Mouse (Mus musculus): ENCODE measurements around the gene Gsta3. TPM values are rescaled to one million over a fixed set of nuclear protein-coding genes. Genes with fewer than 3 reads are reported as not detected.
"Not testable (repeated sequence)": the region's sequence is repeated elsewhere in the genome, so short reads cannot be mapped to it uniquely, and the experiment has no call there.

The Gsta3 gene
- polyA plus RNA-seq, 1 experiment from 2014 or later = not detected

DNA sequence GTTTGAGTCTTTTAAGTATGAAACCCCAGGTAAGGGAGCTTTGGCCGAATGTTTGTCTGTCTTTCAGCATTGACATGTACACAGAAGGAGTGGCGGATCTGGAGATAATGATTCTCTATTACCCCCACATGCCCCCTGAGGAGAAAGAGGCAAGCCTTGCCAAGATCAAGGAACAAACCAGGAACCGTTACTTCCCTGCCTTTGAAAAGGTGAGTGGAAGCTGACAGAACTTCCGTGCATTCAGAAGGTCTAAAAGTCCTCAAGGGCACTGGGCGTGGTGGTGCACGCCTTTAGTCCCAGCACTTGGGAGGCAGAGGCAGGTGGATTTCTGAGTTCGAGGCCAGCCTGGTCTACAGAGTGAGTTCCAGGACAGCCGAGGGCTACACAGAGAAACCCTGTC lies 19.6 kb downstream of the Gsta3 start:
- not testable (repeated sequence) for H3K9ac ChIP-seq (replicated peaks; ENCODE audit: low read length); H3K36me3 ChIP-seq (replicated peaks; ENCODE audit: control insufficient read depth, insufficient read depth, low read depth, low read length); H3K9me3 ChIP-seq (replicated peaks; ENCODE audit: control insufficient read depth, low read length); H3K4me3 ChIP-seq (ENCODE audit: low read depth, low read length); H3K4me1 ChIP-seq (ENCODE audit: control insufficient read depth, insufficient read depth, low read length); H3K27ac ChIP-seq (replicated peaks; ENCODE audit: low read depth, low read length); H3K27me3 ChIP-seq (ENCODE audit: control insufficient read depth, insufficient read depth, low read length); ATAC-seq (replicated peaks; ENCODE audit: insufficient number of reproducible peaks, low FRiP score, low TSS enrichment, low read depth); H3K4me2 ChIP-seq (ENCODE audit: low read depth, low read length); DNase-seq (ENCODE audit: low spot score)
- WGBS = 81% methylated on average over 8 of the region's 8 CpGs

DNA sequence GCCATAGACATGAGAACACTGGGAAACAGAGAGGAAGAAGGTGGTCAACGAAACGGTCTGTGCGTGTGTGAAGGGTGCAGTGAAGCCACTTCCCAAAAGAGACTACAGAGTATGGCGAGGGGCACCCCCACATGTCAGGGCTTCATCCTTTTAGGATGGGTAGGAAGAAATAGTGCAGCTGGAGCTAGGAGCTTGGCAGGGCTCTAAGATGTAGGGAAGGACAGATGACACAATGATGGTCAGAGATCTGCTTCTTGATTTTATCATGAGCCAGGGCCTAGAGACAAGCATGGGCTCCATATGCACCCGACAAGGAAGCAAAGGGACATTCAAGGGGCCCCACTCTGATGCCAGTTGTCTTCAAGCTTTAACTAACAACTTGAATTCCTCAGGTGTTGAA lies 22.0 kb downstream of the Gsta3 start:
- no peaks in the 10 kb centered on the region for H3K27me3 ChIP-seq (ENCODE audit: control insufficient read depth, insufficient read depth, low read length)
- DNase-seq (ENCODE audit: low spot score) (no peak), ATAC-seq (replicated peaks; ENCODE audit: insufficient number of reproducible peaks, low FRiP score, low TSS enrichment, low read depth) (no peak)
- H3K4me3 ChIP-seq (ENCODE audit: low read depth, low read length) = no peak overlapping the region
- no peaks in the 10 kb centered on the region for H3K36me3 ChIP-seq (replicated peaks; ENCODE audit: control insufficient read depth, insufficient read depth, low read depth, low read length)
- WGBS = 89% methylated on average over 5 of the region's 5 CpGs
- no peak overlapping the region for H3K9ac ChIP-seq (replicated peaks; ENCODE audit: low read length)
- no peak overlapping the region for H3K27ac ChIP-seq (replicated peaks; ENCODE audit: low read depth, low read length)
- H3K4me2 ChIP-seq (ENCODE audit: low read depth, low read length) = no peak overlapping the region
- H3K9me3 ChIP-seq (replicated peaks; ENCODE audit: control insufficient read depth, low read length) = no peaks in the 10 kb centered on the region
- no peaks in the 10 kb centered on the region for H3K4me1 ChIP-seq (ENCODE audit: control insufficient read depth, insufficient read depth, low read length)

GRCm38 (mm10) chr1:21263986-21264385 lies 23.6 kb downstream of the Gsta3 start:
- H3K9ac ChIP-seq (replicated peaks; ENCODE audit: low read length) = no peak overlapping the region
- WGBS = 87% methylated on average over 4 of the region's 4 CpGs

DNA sequence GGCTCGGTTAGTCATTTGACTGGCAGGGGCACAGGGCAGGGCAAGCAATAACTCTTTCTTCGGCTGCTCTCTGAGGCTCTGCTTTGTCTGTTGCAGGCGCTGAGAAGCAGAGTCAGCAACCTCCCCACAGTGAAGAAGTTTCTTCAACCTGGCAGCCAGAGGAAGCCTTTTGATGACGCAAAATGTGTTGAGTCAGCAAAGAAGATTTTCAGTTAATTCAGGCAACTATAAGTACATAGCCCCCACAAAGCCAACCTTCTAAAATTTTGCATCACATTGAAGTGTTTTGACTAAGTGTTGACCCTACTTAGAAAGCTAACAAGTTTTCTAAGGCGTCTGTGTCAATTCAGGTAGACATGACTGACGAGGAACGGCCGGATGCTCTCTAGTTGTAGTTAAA lies 24.4 kb downstream of the Gsta3 start:
- Histone ChIP-seq H3K4me2 (ENCODE audit: low read depth, low read length) (no peak overlapping the region), H3K9ac (replicated peaks; ENCODE audit: low read length) (no peak overlapping the region), H3K4me3 (ENCODE audit: low read depth, low read length) (no peak overlapping the region), H3K27me3 (ENCODE audit: control insufficient read depth, insufficient read depth, low read length) (no peaks in the 10 kb centered on the region), H3K36me3 (replicated peaks; ENCODE audit: control insufficient read depth, insufficient read depth, low read depth, low read length) (no peaks in the 10 kb centered on the region), H3K27ac (replicated peaks; ENCODE audit: low read depth, low read length) (no peak overlapping the region), H3K4me1 (ENCODE audit: control insufficient read depth, insufficient read depth, low read length) (no peaks in the 10 kb centered on the region), H3K9me3 (replicated peaks; ENCODE audit: control insufficient read depth, low read length) (no peaks in the 10 kb centered on the region)
- 78% methylated on average over 8 of the region's 8 CpGs for WGBS
- ATAC-seq (replicated peaks; ENCODE audit: insufficient number of reproducible peaks, low FRiP score, low TSS enrichment, low read depth) (no peak), DNase-seq (ENCODE audit: low spot score) (no peak)

More at GRCm38 (mm10) chr1:21263986-21264385, 23.6 kb downstream of the Gsta3 start:
- Histone ChIP-seq H3K9me3 (replicated peaks; ENCODE audit: control insufficient read depth, low read length) (no peaks in the 10 kb centered on the region), H3K4me1 (ENCODE audit: control insufficient read depth, insufficient read depth, low read length) (no peaks in the 10 kb centered on the region), H3K27me3 (ENCODE audit: control insufficient read depth, insufficient read depth, low read length) (no peaks in the 10 kb centered on the region), H3K36me3 (replicated peaks; ENCODE audit: control insufficient read depth, insufficient read depth, low read depth, low read length) (no peaks in the 10 kb centered on the region), H3K27ac (replicated peaks; ENCODE audit: low read depth, low read length) (no peak overlapping the region), H3K4me2 (ENCODE audit: low read depth, low read length) (no peak overlapping the region), H3K4me3 (ENCODE audit: low read depth, low read length) (no peak overlapping the region)
- DNase-seq (ENCODE audit: low spot score) = no peak
- no peak for ATAC-seq (replicated peaks; ENCODE audit: insufficient number of reproducible peaks, low FRiP score, low TSS enrichment, low read depth)

DNA sequence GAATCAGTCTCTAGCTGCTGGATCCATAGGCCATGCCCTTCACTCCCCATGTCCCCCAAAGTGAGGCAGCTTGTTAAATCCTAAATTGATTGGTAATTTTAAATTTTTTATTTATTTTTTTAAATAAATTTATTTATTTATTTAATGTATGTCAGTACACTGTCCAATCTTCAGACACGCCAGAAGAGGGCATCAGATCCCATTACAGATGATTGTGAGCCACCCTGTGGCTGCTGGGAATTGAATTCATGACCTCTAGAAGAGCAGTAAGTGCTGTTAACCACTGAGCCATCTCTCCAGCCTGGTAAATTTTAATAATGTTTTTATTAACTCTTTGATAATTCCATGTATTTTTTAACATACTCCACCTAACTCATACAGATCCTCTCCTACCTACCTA lies 26.4 kb downstream of the Gsta3 start:
- Histone ChIP-seq H3K36me3 (replicated peaks; ENCODE audit: control insufficient read depth, insufficient read depth, low read depth, low read length) (no peaks in the 10 kb centered on the region), H3K4me3 (ENCODE audit: low read depth, low read length) (no peak overlapping the region), H3K4me1 (ENCODE audit: control insufficient read depth, insufficient read depth, low read length) (no peaks in the 10 kb centered on the region), H3K9me3 (replicated peaks; ENCODE audit: control insufficient read depth, low read length) (no peaks in the 10 kb centered on the region), H3K4me2 (ENCODE audit: low read depth, low read length) (no peak overlapping the region), H3K9ac (replicated peaks; ENCODE audit: low read length) (no peak overlapping the region), H3K27me3 (ENCODE audit: control insufficient read depth, insufficient read depth, low read length) (no peaks in the 10 kb centered on the region), H3K27ac (replicated peaks; ENCODE audit: low read depth, low read length) (no peak overlapping the region)
- DNase-seq (ENCODE audit: low spot score) = no peak
- WGBS = 77% methylated on average over 1 of the region's 1 CpGs
- no peak for ATAC-seq (replicated peaks; ENCODE audit: insufficient number of reproducible peaks, low FRiP score, low TSS enrichment, low read depth)

DNA sequence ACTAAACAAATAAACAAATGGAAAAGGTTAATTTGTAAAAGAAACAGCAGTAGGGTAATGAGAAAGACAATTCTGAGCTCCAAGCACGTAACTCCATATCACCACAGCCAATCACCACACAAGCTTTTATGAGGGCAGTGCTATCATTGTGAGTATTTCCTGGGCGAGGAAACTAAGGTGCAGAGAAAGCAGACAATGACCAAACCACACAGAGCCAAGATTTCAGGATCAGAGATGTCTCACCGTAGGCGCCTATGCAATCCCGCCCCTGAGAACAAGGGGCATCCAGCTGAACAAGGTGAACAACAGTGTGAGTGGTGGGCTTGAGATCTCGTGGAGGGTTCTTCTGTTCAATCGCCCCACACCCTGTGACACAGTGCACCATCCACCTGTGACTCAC lies 27.1 kb downstream of the Gsta3 start:
- not testable (repeated sequence) for H3K27ac ChIP-seq (replicated peaks; ENCODE audit: low read depth, low read length); ATAC-seq (replicated peaks; ENCODE audit: insufficient number of reproducible peaks, low FRiP score, low TSS enrichment, low read depth); H3K4me1 ChIP-seq (ENCODE audit: control insufficient read depth, insufficient read depth, low read length); H3K4me2 ChIP-seq (ENCODE audit: low read depth, low read length); H3K9ac ChIP-seq (replicated peaks; ENCODE audit: low read length); H3K9me3 ChIP-seq (replicated peaks; ENCODE audit: control insufficient read depth, low read length); DNase-seq (ENCODE audit: low spot score); H3K4me3 ChIP-seq (ENCODE audit: low read depth, low read length); H3K36me3 ChIP-seq (replicated peaks; ENCODE audit: control insufficient read depth, insufficient read depth, low read depth, low read length); H3K27me3 ChIP-seq (ENCODE audit: control insufficient read depth, insufficient read depth, low read length)
- WGBS = 90% methylated on average over 6 of the region's 7 CpGs

- Histone ChIP-seq H3K36me3 (replicated peaks; ENCODE audit: control insufficient read depth, insufficient read depth, low read depth, low read length) (no peaks in the 10 kb centered on the region), H3K4me3 (ENCODE audit: low read depth, low read length) (0 out of 2 replicates have a peak overlapping the region, but pooled peaks have one; percentile 15), H3K27me3 (ENCODE audit: control insufficient read depth, insufficient read depth, low read length) (no peaks in the 10 kb centered on the region), H3K27ac (replicated peaks; ENCODE audit: low read depth, low read length) (no peak overlapping the region), H3K9ac (replicated peaks; ENCODE audit: low read length) (no peak overlapping the region), H3K4me1 (ENCODE audit: control insufficient read depth, insufficient read depth, low read length) (no peaks in the 10 kb centered on the region), H3K4me2 (ENCODE audit: low read depth, low read length) (peak overlapping the region; percentile 32), H3K9me3 (replicated peaks; ENCODE audit: control insufficient read depth, low read length) (no peaks in the 10 kb centered on the region)
- ATAC-seq (replicated peaks; ENCODE audit: insufficient number of reproducible peaks, low FRiP score, low TSS enrichment, low read depth) = peak; percentile 61
- WGBS = 29% methylated on average over 18 of the region's 18 CpGs
- DNase-seq (ENCODE audit: low spot score) = peak; percentile 81
Observed at GRCm38 (mm10) chr1:21271343-21272055, 31.1 kb downstream of the Gsta3 start.

GRCm38 (mm10) chr1:21272056-21272431 lies 31.7 kb downstream of the Gsta3 start:
- Histone ChIP-seq H3K4me1 (ENCODE audit: control insufficient read depth, insufficient read depth, low read length) (no peaks in the 10 kb centered on the region), H3K9ac (replicated peaks; ENCODE audit: low read length) (0 out of 2 replicates have a peak overlapping the region, but pooled peaks have one; percentile 22), H3K27ac (replicated peaks; ENCODE audit: low read depth, low read length) (no peak overlapping the region), H3K27me3 (ENCODE audit: control insufficient read depth, insufficient read depth, low read length) (no peaks in the 10 kb centered on the region), H3K4me3 (ENCODE audit: low read depth, low read length) (no peak overlapping the region), H3K4me2 (ENCODE audit: low read depth, low read length) (peak overlapping the region; percentile 32; the same call in 1 of the 2 replicates), H3K9me3 (replicated peaks; ENCODE audit: control insufficient read depth, low read length) (no peaks in the 10 kb centered on the region), H3K36me3 (replicated peaks; ENCODE audit: control insufficient read depth, insufficient read depth, low read depth, low read length) (no peaks in the 10 kb centered on the region)
- 12% methylated on average over 14 of the region's 14 CpGs for WGBS
- DNase-seq (ENCODE audit: low spot score) (no peak), ATAC-seq (replicated peaks; ENCODE audit: insufficient number of reproducible peaks, low FRiP score, low TSS enrichment, low read depth) (no peak)

All from embryonic facial prominence, embryonic 11.5 days (tissue).